Mouse (Mus musculus): ENCODE results near the gene 1600014C23Rik. TPM values are rescaled to one million over a fixed set of nuclear protein-coding genes. Genes with fewer than 3 reads are reported as not detected.

1600014C23Rik gene
- polyA plus RNA-seq, 1 experiment from 2014 or later = 0.80 TPM

- Histone ChIP-seq H3K9me3 (replicated peaks; ENCODE audit: control insufficient read depth, low read length) (no peaks in the 10 kb centered on the region), H3K4me1 (ENCODE audit: control insufficient read depth, insufficient read depth, low read length) (peaks cover 34% of the 10 kb centered on the region), H3K27me3 (ENCODE audit: control insufficient read depth, insufficient read depth, low read length) (peaks cover 19% of the 10 kb centered on the region), H3K36me3 (ENCODE audit: control insufficient read depth, insufficient read depth, low read length) (no peaks in the 10 kb centered on the region), H3K9ac (ENCODE audit: low read depth, low read length) (peak overlapping the region; percentile 75), H3K4me2 (peak overlapping the region; percentile 72), H3K4me3 (ENCODE audit: low read depth, low read length) (peak overlapping the region; percentile 50), H3K27ac (ENCODE audit: low read depth, low read length) (peak overlapping the region; percentile 78)
- WGBS (ENCODE audit: insufficient replicate concordance) = 6% methylated on average over 10 of the region's 10 CpGs
- no peak for ATAC-seq (replicated peaks; ENCODE audit: insufficient number of reproducible peaks, low FRiP score, low TSS enrichment)
Measured at GRCm38 (mm10) chr17:45735382-45736310, 2.0 kb upstream of the 1600014C23Rik start.

DNA sequence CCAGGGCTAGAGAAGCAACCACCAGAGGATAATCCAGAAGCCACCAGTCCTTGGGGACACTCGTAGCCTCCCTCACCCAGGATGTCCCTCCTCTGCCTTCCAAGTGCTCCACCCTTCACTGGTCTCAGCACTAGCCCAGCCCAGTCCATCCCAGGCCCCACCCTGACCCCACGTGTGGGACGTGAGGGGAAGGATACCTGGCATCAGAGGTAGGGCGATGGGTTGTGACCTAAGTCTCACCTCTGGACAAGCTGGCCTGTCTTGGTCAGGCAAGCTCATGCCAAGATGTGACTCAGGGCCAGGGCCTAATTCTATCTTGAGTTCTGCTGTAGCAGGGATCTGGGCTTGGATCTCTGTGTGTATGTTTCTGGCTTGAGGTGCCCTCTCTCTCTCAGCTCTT lies 1.2 kb upstream of the 1600014C23Rik start:
- Histone ChIP-seq H3K9ac (ENCODE audit: low read depth, low read length) (no peak overlapping the region), H3K9me3 (replicated peaks; ENCODE audit: control insufficient read depth, low read length) (no peaks in the 10 kb centered on the region), H3K4me2 (0 out of 2 replicates have a peak overlapping the region, but pooled peaks have one; percentile 1), H3K4me1 (ENCODE audit: control insufficient read depth, insufficient read depth, low read length) (peaks cover 38% of the 10 kb centered on the region), H3K36me3 (ENCODE audit: control insufficient read depth, insufficient read depth, low read length) (no peaks in the 10 kb centered on the region), H3K4me3 (ENCODE audit: low read depth, low read length) (no peak overlapping the region), H3K27ac (ENCODE audit: low read depth, low read length) (peak overlapping the region; percentile 24; the same call in 1 of the 2 replicates), H3K27me3 (ENCODE audit: control insufficient read depth, insufficient read depth, low read length) (peaks cover 23% of the 10 kb centered on the region)
- no peak for ATAC-seq (replicated peaks; ENCODE audit: insufficient number of reproducible peaks, low FRiP score, low TSS enrichment)
- WGBS (ENCODE audit: insufficient replicate concordance) = 74% methylated on average over 4 of the region's 4 CpGs

GRCm38 (mm10) chr17:45734333-45734732 lies 689 bp upstream of the 1600014C23Rik start:
- H3K9ac ChIP-seq (ENCODE audit: low read depth, low read length) = peak overlapping the region; percentile 73
- H3K36me3 ChIP-seq (ENCODE audit: control insufficient read depth, insufficient read depth, low read length) = no peaks in the 10 kb centered on the region
- H3K4me2 ChIP-seq = peak overlapping the region; percentile 82
- H3K9me3 ChIP-seq (replicated peaks; ENCODE audit: control insufficient read depth, low read length) = no peaks in the 10 kb centered on the region
- ATAC-seq (replicated peaks; ENCODE audit: insufficient number of reproducible peaks, low FRiP score, low TSS enrichment) = no peak
- peak overlapping the region; percentile 43; the same call in 1 of the 2 replicates for H3K27ac ChIP-seq (ENCODE audit: low read depth, low read length)
- H3K4me1 ChIP-seq (ENCODE audit: control insufficient read depth, insufficient read depth, low read length) = peaks cover 42% of the 10 kb centered on the region
- WGBS (ENCODE audit: insufficient replicate concordance) = 23% methylated on average over 3 of the region's 3 CpGs
- peak overlapping the region; percentile 38 for H3K4me3 ChIP-seq (ENCODE audit: low read depth, low read length)
- H3K27me3 ChIP-seq (ENCODE audit: control insufficient read depth, insufficient read depth, low read length) = peaks cover 23% of the 10 kb centered on the region

GRCm38 (mm10) chr17:45733038-45733734 lies 458 bp downstream of the 1600014C23Rik start:
- ATAC-seq (replicated peaks; ENCODE audit: insufficient number of reproducible peaks, low FRiP score, low TSS enrichment) = no peak
- 66% methylated on average over 19 of the region's 19 CpGs for WGBS (ENCODE audit: insufficient replicate concordance)
- peak overlapping the region; percentile 73 for H3K9ac ChIP-seq (ENCODE audit: low read depth, low read length)
- peaks cover 54% of the 10 kb centered on the region for H3K4me1 ChIP-seq (ENCODE audit: control insufficient read depth, insufficient read depth, low read length)
- H3K4me2 ChIP-seq = peak overlapping the region; percentile 82
- H3K27ac ChIP-seq (ENCODE audit: low read depth, low read length) = no peak overlapping the region
- no peaks in the 10 kb centered on the region for H3K9me3 ChIP-seq (replicated peaks; ENCODE audit: control insufficient read depth, low read length)
- peaks cover 23% of the 10 kb centered on the region for H3K27me3 ChIP-seq (ENCODE audit: control insufficient read depth, insufficient read depth, low read length)
- no peaks in the 10 kb centered on the region for H3K36me3 ChIP-seq (ENCODE audit: control insufficient read depth, insufficient read depth, low read length)
- H3K4me3 ChIP-seq (ENCODE audit: low read depth, low read length) = peak overlapping the region; percentile 38

DNA sequence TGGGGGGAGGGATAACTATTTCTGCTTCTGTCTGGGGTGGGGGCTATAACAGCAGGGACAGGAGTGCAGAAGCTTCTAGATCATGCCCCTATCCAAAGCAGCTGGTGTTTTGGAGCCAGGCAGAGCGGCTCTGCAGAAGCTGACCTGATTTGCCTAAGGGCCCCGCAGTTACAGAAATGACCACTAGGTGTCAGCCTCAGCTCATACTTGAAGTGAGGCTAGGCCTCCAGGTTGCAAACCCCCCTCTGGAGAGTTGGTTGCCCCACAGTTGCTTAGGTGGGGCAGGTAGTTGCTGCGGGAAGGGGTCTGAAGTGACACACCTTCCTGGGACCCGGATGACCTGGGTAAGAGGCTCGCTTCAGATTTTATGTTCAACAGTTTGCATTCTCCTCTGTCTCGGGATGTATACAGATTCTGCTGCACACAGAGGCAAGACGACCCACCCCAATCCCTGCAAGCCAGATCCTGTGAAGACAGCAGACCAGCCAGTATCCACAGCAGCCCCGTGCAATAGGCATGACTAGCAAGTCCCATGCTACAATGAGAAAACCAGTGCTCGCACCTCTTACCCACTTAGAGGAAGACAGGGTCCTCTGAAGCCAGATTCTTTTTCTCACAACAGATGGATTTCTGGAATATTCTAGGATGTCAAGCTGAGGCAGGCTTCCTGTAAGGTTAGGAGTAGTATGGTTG lies 2.3 kb downstream of the 1600014C23Rik start:
- Histone ChIP-seq H3K4me2 (no peak overlapping the region), H3K36me3 (ENCODE audit: control insufficient read depth, insufficient read depth, low read length) (no peaks in the 10 kb centered on the region), H3K27ac (ENCODE audit: low read depth, low read length) (no peak overlapping the region), H3K4me3 (ENCODE audit: low read depth, low read length) (no peak overlapping the region), H3K4me1 (ENCODE audit: control insufficient read depth, insufficient read depth, low read length) (peaks cover 57% of the 10 kb centered on the region), H3K27me3 (ENCODE audit: control insufficient read depth, insufficient read depth, low read length) (peaks cover 23% of the 10 kb centered on the region), H3K9me3 (replicated peaks; ENCODE audit: control insufficient read depth, low read length) (no peaks in the 10 kb centered on the region), H3K9ac (ENCODE audit: low read depth, low read length) (no peak overlapping the region)
- WGBS (ENCODE audit: insufficient replicate concordance) = 29% methylated on average over 9 of the region's 9 CpGs
- ATAC-seq (replicated peaks; ENCODE audit: insufficient number of reproducible peaks, low FRiP score, low TSS enrichment) = no peak

DNA sequence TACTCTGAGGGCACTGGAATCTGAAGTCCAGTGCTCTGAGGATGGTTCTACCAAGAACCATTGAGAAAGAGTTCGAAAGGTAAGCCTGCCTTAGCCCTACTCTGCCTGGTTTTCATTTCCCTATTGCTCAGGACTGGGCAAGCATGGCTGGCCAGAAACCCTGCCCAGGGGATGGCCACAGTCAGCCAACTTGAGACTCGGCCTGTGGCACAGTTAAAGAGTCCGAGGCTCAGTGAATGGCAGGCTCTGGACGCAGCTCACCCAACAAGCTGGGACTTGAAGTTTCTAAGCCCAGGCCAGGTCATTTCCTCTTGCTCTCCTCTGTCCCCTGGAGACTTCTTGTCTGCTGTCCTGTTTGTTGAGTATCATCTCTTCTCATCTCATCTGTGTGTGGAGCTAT lies 2.9 kb downstream of the 1600014C23Rik start:
- Histone ChIP-seq H3K27ac (ENCODE audit: low read depth, low read length) (no peak overlapping the region), H3K27me3 (ENCODE audit: control insufficient read depth, insufficient read depth, low read length) (peaks cover 23% of the 10 kb centered on the region), H3K4me3 (ENCODE audit: low read depth, low read length) (no peak overlapping the region), H3K9ac (ENCODE audit: low read depth, low read length) (no peak overlapping the region), H3K9me3 (replicated peaks; ENCODE audit: control insufficient read depth, low read length) (no peaks in the 10 kb centered on the region), H3K4me1 (ENCODE audit: control insufficient read depth, insufficient read depth, low read length) (peaks cover 56% of the 10 kb centered on the region), H3K4me2 (no peak overlapping the region), H3K36me3 (ENCODE audit: control insufficient read depth, insufficient read depth, low read length) (no peaks in the 10 kb centered on the region)
- ATAC-seq (replicated peaks; ENCODE audit: insufficient number of reproducible peaks, low FRiP score, low TSS enrichment) = no peak
- 85% methylated on average over 4 of the region's 4 CpGs for whole genome bisulfite sequencing (ENCODE audit: insufficient replicate concordance)

DNA sequence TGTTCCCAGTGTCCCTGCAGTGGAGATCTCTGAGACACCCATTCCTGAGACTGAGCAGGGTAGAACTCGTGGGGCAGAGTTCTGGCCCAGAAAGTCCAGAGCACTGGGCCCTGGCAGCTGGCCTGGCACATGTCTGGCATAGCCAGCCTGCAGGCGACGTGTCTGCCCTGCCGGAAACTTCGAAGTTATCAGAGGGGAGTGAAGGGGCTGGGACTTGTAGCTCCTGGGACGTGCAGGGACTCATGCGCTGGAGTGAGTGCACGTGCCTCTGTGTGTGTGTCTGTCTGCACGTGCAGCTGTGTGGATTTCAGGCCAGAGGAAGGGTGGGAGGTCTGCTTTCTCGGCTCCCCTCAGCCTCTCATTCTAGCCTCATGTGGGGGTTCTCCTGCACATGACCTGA lies 4.3 kb downstream of the 1600014C23Rik start:
- H3K4me1 ChIP-seq (ENCODE audit: control insufficient read depth, insufficient read depth, low read length) = peaks cover 45% of the 10 kb centered on the region
- 20% methylated on average over 10 of the region's 10 CpGs for WGBS (ENCODE audit: insufficient replicate concordance)
- no peak overlapping the region for H3K4me3 ChIP-seq (ENCODE audit: low read depth, low read length)
- no peaks in the 10 kb centered on the region for H3K9me3 ChIP-seq (replicated peaks; ENCODE audit: control insufficient read depth, low read length)
- peak overlapping the region; percentile 56; the same call in 1 of the 2 replicates for H3K9ac ChIP-seq (ENCODE audit: low read depth, low read length)
- no peak overlapping the region for H3K4me2 ChIP-seq
- H3K36me3 ChIP-seq (ENCODE audit: control insufficient read depth, insufficient read depth, low read length) = no peaks in the 10 kb centered on the region
- peaks cover 23% of the 10 kb centered on the region for H3K27me3 ChIP-seq (ENCODE audit: control insufficient read depth, insufficient read depth, low read length)
- H3K27ac ChIP-seq (ENCODE audit: low read depth, low read length) = no peak overlapping the region
- no peak for ATAC-seq (replicated peaks; ENCODE audit: insufficient number of reproducible peaks, low FRiP score, low TSS enrichment)

- 58% methylated on average over 8 of the region's 8 CpGs for WGBS (ENCODE audit: insufficient replicate concordance)
- Histone ChIP-seq H3K4me2 (no peak overlapping the region), H3K27ac (ENCODE audit: low read depth, low read length) (no peak overlapping the region; the same call in 1 of the 2 replicates), H3K4me1 (ENCODE audit: control insufficient read depth, insufficient read depth, low read length) (peaks cover 33% of the 10 kb centered on the region), H3K4me3 (ENCODE audit: low read depth, low read length) (no peak overlapping the region), H3K9me3 (replicated peaks; ENCODE audit: control insufficient read depth, low read length) (no peaks in the 10 kb centered on the region), H3K9ac (ENCODE audit: low read depth, low read length) (no peak overlapping the region), H3K27me3 (ENCODE audit: control insufficient read depth, insufficient read depth, low read length) (peaks cover 15% of the 10 kb centered on the region; the same call in 1 of the 2 replicates), H3K36me3 (ENCODE audit: control insufficient read depth, insufficient read depth, low read length) (no peaks in the 10 kb centered on the region)
- no peak for ATAC-seq (replicated peaks; ENCODE audit: insufficient number of reproducible peaks, low FRiP score, low TSS enrichment)
Measured at GRCm38 (mm10) chr17:45727983-45728723, 5.5 kb downstream of the 1600014C23Rik start.

Measured in heart, embryonic 11.5 days (tissue).